Mouse (Mus musculus) right cerebral cortex, postnatal 4 days (tissue): Measurements from ENCODE around the gene Rab6b.
A peak's percentile ranks its signal among the peaks of the same experiment; 100 is the strongest.
"Not testable (repeated sequence)": the region's sequence is repeated elsewhere in the genome, so short reads cannot be mapped to it uniquely, and the experiment has no call there.

Experiments
- DNase-seq: peaks from one replicate; pipeline ENCODE4 v3.0.0-alpha.2; 2022

Rab6b gene

GRCm38 (mm10) chr9:103146257-103146656, 34.7 kb downstream of the Rab6b start:
- no peak for DNase-seq

GRCm38 (mm10) chr9:103146703-103147102, 35.1 kb downstream of the Rab6b start:
- DNase-seq: no peak

GRCm38 (mm10) chr9:103147103-103147502, 35.5 kb downstream of the Rab6b start:
- no peak for DNase-seq

GRCm38 (mm10) chr9:103149074-103149799, 37.6 kb downstream of the Rab6b start:
- DNase-seq: no peak

- no peak for DNase-seq
These were observed 41.7 kb downstream of the Rab6b start for GRCm38 (mm10) chr9:103153286-103153685.

GRCm38 (mm10) chr9:103154568-103154967, 43.0 kb downstream of the Rab6b start:
- DNase-seq: no peak

- DNase-seq: not testable (repeated sequence)
These were observed 43.6 kb downstream of the Rab6b start for GRCm38 (mm10) chr9:103155158-103155557.

- no peak for DNase-seq
These were observed 52.2 kb downstream of the Rab6b start for GRCm38 (mm10) chr9:103163806-103164205.

GRCm38 (mm10) chr9:103168046-103168445, 56.5 kb downstream of the Rab6b start:
- DNase-seq: no peak

GRCm38 (mm10) chr9:103168771-103169170, 57.2 kb downstream of the Rab6b start:
- DNase-seq: no peak

- no peak for DNase-seq
These were observed 63.4 kb downstream of the Rab6b start for GRCm38 (mm10) chr9:103174771-103175519.

GRCm38 (mm10) chr9:103175692-103176091, 64.1 kb downstream of the Rab6b start:
- no peak for DNase-seq

GRCm38 (mm10) chr9:103180303-103180702, 68.7 kb downstream of the Rab6b start:
- DNase-seq: peak; percentile 22

GRCm38 (mm10) chr9:103180807-103181565, 69.4 kb downstream of the Rab6b start:
- peak; percentile 41 for DNase-seq

- DNase-seq: no peak
These were observed 70.3 kb downstream of the Rab6b start for GRCm38 (mm10) chr9:103181886-103182285.

- no peak for DNase-seq
These were observed 73.3 kb downstream of the Rab6b start for GRCm38 (mm10) chr9:103184855-103185254.

- no peak for DNase-seq
These were observed 74.4 kb downstream of the Rab6b start for GRCm38 (mm10) chr9:103185946-103186345.

- DNase-seq: peak; percentile 47
These were observed 75.2 kb downstream of the Rab6b start for GRCm38 (mm10) chr9:103186747-103187146.

GRCm38 (mm10) chr9:103188416-103188815, 76.8 kb downstream of the Rab6b start:
- DNase-seq: no peak

GRCm38 (mm10) chr9:103201561-103202260, 90.1 kb downstream of the Rab6b start, which contains the start of gene Srprb:
Gene Srprb, minus strand, starts transcription at chr9:103202137.
- DNase-seq: peak; percentile 91

GRCm38 (mm10) chr9:103205786-103206185, 94.2 kb downstream of the Rab6b start:
- DNase-seq: no peak

- DNase-seq: peak; percentile 33
These were observed 96.3 kb downstream of the Rab6b start for GRCm38 (mm10) chr9:103207846-103208245.
